ENCODE assay signal across 12 mouse cellular contexts in genomic region chr6:84566825-84567224, GRCm38 (mm10).
"Had no signal": no experiment of that assay in that cellular context is flagged by ENCODE, and none has a peak within 500 bp of the region (broad histone marks: within the 10 kb centered on the region; RNA-seq: fewer than 3 reads in every experiment).

No protein-coding gene starts in this region.

- DNase-seq: left cerebral cortex, postnatal 4 days; liver; liver, embryonic 13.5 days; liver, postnatal 0 days; lung, adult 18-20 months; lung, adult 2 months; lung, embryonic 14.5 days; lung, postnatal 10 days; lung, postnatal 14 days; lung, postnatal 36 days; lung, postnatal 4 days; midbrain, embryonic 14.5 days had no signal
